Mouse (Mus musculus): ENCODE data around the gene B3gnt3.

DNA sequence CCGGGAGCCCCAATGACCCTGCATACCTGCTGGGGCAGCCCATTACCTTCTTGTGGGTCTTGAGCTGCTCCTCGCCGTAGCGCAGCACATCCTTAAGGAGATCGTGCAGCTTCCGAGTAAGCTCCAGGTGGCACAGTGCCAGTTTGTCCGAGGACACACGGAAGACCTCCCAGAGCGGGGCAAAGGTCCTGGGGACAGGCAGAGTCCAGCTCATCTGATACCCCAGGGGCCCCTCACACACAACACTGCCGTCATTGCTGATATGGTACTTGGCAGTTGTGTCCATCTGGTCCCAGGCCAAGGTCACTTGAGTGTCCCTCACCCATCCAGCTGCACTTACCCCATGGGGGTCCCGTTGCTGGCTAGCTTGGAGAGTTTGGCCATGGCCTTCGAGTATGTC, 15.5 kb upstream of the B3gnt3 start:
- no peak for TF ChIP-seq CTCF (IDR thresholded peaks at IDR 0.05)
- no peak for TF ChIP-seq POLR2A (IDR thresholded peaks at IDR 0.05; ENCODE audit: insufficient read depth, low read depth, low read length)

Data from heart, adult 2 months (tissue).